Mouse (Mus musculus): ENCODE results near the gene Bmp15. TPM values are rescaled to one million over a fixed set of nuclear protein-coding genes. Genes with fewer than 3 reads are reported as not detected.

Gene Bmp15
- total RNA-seq (2012; rRNA removed) (not detected in 2 replicates), total RNA-seq (2014; rRNA removed) (not detected in 2 replicates), polyA plus RNA-seq (2012; ENCODE audit: insufficient read length, low read depth) (not detected in 2 replicates)

GRCm38 (mm10) chrX:6320621-6321020 lies at the start of gene Bmp15:
Gene Bmp15, minus strand, starts transcription at chrX:6320721.
- in situ Hi-C loops (cut with MboI; ENCODE audit: low pct_ligation_motif_present, low pct_unique_long_range_greater_than_20kb, low sequenced_read_pairs) = no loop called here

GRCm38 (mm10) chrX:6368822-6369221 lies 48.3 kb upstream of the Bmp15 start:
- H3K79me2 ChIP-seq (replicated peaks; ENCODE audit: control insufficient read depth, extremely low read depth, insufficient read depth, poor library complexity, severe bottlenecking) = no peaks in the 10 kb centered on the region
- no peak for DNase-seq (ENCODE audit: extremely low read depth)
- TF ChIP-seq E2F4 (IDR thresholded peaks at IDR 0.05; ENCODE audit: insufficient replicate concordance, low read depth, low read length) = no peak
- TF ChIP-seq MXI1 (IDR thresholded peaks at IDR 0.05; ENCODE audit: low read depth, low read length) = no peak
- no peak for TF ChIP-seq USF2 (conservative IDR thresholded peaks at IDR 0.05; ENCODE audit: low read depth, low read length)
- no peak for TF ChIP-seq JUND (conservative IDR thresholded peaks at IDR 0.05; ENCODE audit: low read depth, low read length)
- TF ChIP-seq MEF2A (IDR thresholded peaks at IDR 0.05; ENCODE audit: borderline replicate concordance, low read depth, low read length) = no peak
- no peak for TF ChIP-seq IRF4 (IDR thresholded peaks at IDR 0.05; ENCODE audit: low read depth, low read length)
- TF ChIP-seq TCF12 (IDR thresholded peaks at IDR 0.05; ENCODE audit: low read depth, low read length) = no peak
- no peak for TF ChIP-seq KAT2A (IDR thresholded peaks at IDR 0.05; ENCODE audit: insufficient replicate concordance, low read length)
- TF ChIP-seq POLR2AphosphoS2 (IDR thresholded peaks at IDR 0.05; ENCODE audit: low read depth, low read length) = no peak
- no peak for TF ChIP-seq PAX5 (IDR thresholded peaks at IDR 0.05; ENCODE audit: low read length)
- TF ChIP-seq RCOR1 (conservative IDR thresholded peaks at IDR 0.05; ENCODE audit: low read depth, low read length) = no peak
- no peak for TF ChIP-seq ZC3H11A (IDR thresholded peaks at IDR 0.05; ENCODE audit: low read depth, low read length)
- no peak for TF ChIP-seq ZNF384 (IDR thresholded peaks at IDR 0.05; ENCODE audit: low read depth, low read length)
- TF ChIP-seq MAZ (IDR thresholded peaks at IDR 0.05; ENCODE audit: low read depth, low read length) = no peak
- TF ChIP-seq NRF1 (IDR thresholded peaks at IDR 0.05; ENCODE audit: low read depth, low read length) = no peak
- no peak for TF ChIP-seq TBP (conservative IDR thresholded peaks at IDR 0.05; ENCODE audit: low read depth, low read length)
- no peak for TF ChIP-seq SIN3A (IDR thresholded peaks at IDR 0.05; ENCODE audit: low read length)
- TF ChIP-seq NELFE (IDR thresholded peaks at IDR 0.05; ENCODE audit: low read depth, low read length) = no peak
- no peak overlapping the region for H3K27ac ChIP-seq (ENCODE audit: insufficient read depth, low read depth)
- H3K4me2 ChIP-seq (ENCODE audit: insufficient read depth, low read depth, poor library complexity, severe bottlenecking) = no peak overlapping the region
- H3K4me3 ChIP-seq (replicated peaks in 1 of 3; ENCODE audit: low read depth in 2 of 3, low read length in 2 of 3, poor library complexity in 1 of 3) = no peak overlapping the region
- H3K9ac ChIP-seq (ENCODE audit: insufficient read depth, low read depth) = no peak overlapping the region
- no peaks in the 10 kb centered on the region for H3K27me3 ChIP-seq (replicated peaks)
- dilution Hi-C loops (cut with MboI; ENCODE audit: extremely low pct_ligation_motif_present, extremely low pct_unique_long_range_greater_than_20kb, low sequenced_read_pairs) = no loop called here
- H3K4me1 ChIP-seq (ENCODE audit: control insufficient read depth in 1 of 2, insufficient read depth in 2 of 2) = no peaks in the 10 kb centered on the region
- H3K9me3 ChIP-seq (replicated peaks; ENCODE audit: low read length) = no peaks in the 10 kb centered on the region
- in situ Hi-C loops (cut with MboI; ENCODE audit: low pct_ligation_motif_present, low pct_unique_long_range_greater_than_20kb, low sequenced_read_pairs) = no loop called here
- H3K36me3 ChIP-seq (replicated peaks in 1 of 2; ENCODE audit: control insufficient read depth in 1 of 2, insufficient read depth in 1 of 2, low read length in 1 of 2) = no peaks in the 10 kb centered on the region

More at GRCm38 (mm10) chrX:6320621-6321020, at the start of gene Bmp15:
- no peak within 1 kb of the TSS for H3K4me3 ChIP-seq (replicated peaks in 1 of 3; ENCODE audit: low read depth in 2 of 3, low read length in 2 of 3, poor library complexity in 1 of 3)
- H3K9me3 ChIP-seq (replicated peaks; ENCODE audit: low read length) = no peaks in the 10 kb centered on the region
- no peak within 1 kb of the TSS for H3K4me2 ChIP-seq (ENCODE audit: insufficient read depth, low read depth, poor library complexity, severe bottlenecking)
- H3K36me3 ChIP-seq (replicated peaks in 1 of 2; ENCODE audit: control insufficient read depth in 1 of 2, insufficient read depth in 1 of 2, low read length in 1 of 2) = no peaks in the 10 kb centered on the region
- dilution Hi-C loops (cut with MboI; ENCODE audit: extremely low pct_ligation_motif_present, extremely low pct_unique_long_range_greater_than_20kb, low sequenced_read_pairs) = no loop called here
- no peak within 1 kb of the TSS for H3K27ac ChIP-seq (ENCODE audit: insufficient read depth, low read depth)
- no peaks in the 10 kb centered on the region for H3K4me1 ChIP-seq (ENCODE audit: control insufficient read depth in 1 of 2, insufficient read depth in 2 of 2)
- H3K9ac ChIP-seq (ENCODE audit: insufficient read depth, low read depth) = no peak within 1 kb of the TSS
- TF ChIP-seq ETS1 (conservative IDR thresholded peaks at IDR 0.05; ENCODE audit: low read depth, low read length) (no peak), UBTF (IDR thresholded peaks at IDR 0.05; ENCODE audit: low read depth, low read length) (no peak), GABPA (IDR thresholded peaks at IDR 0.05; ENCODE audit: insufficient replicate concordance, low read depth, low read length) (no peak), BHLHE40 (IDR thresholded peaks at IDR 0.05; ENCODE audit: low read depth, low read length) (no peak), ZMIZ1 (IDR thresholded peaks at IDR 0.05; ENCODE audit: low read depth, low read length) (no peak), CHD1 (IDR thresholded peaks at IDR 0.05; ENCODE audit: low read depth, low read length) (no peak), MXI1 (IDR thresholded peaks at IDR 0.05; ENCODE audit: low read depth, low read length) (no peak), TBP (conservative IDR thresholded peaks at IDR 0.05; ENCODE audit: low read depth, low read length) (no peak), HCFC1 (IDR thresholded peaks at IDR 0.05; ENCODE audit: low read depth, low read length) (no peak), MAZ (IDR thresholded peaks at IDR 0.05; ENCODE audit: low read depth, low read length) (no peak), ELF1 (IDR thresholded peaks at IDR 0.05; ENCODE audit: low read depth, low read length) (no peak), USF1 (IDR thresholded peaks at IDR 0.05; ENCODE audit: low read depth, low read length) (no peak), RCOR1 (conservative IDR thresholded peaks at IDR 0.05; ENCODE audit: low read depth, low read length) (no peak), POLR2A (IDR thresholded peaks at IDR 0.05; ENCODE audit: low read depth, low read length) (no peak), MEF2A (IDR thresholded peaks at IDR 0.05; ENCODE audit: borderline replicate concordance, low read depth, low read length) (no peak)
- H3K27me3 ChIP-seq (replicated peaks) = no peaks in the 10 kb centered on the region
- H3K79me2 ChIP-seq (replicated peaks; ENCODE audit: control insufficient read depth, extremely low read depth, insufficient read depth, poor library complexity, severe bottlenecking) = no peaks in the 10 kb centered on the region
- DNase-seq (ENCODE audit: extremely low read depth) = no peak
